Mouse (Mus musculus) testis, postnatal 10 days (tissue): ENCODE measurements around the gene Ceacam16.

ENCODE experiments used
- DNase-seq: peaks from one replicate; pipeline ENCODE4 v3.0.0; 2021; ENCODE audit warnings: low spot score

Gene Ceacam16

GRCm38 (mm10) chr7:19816224-19816771, 44.8 kb downstream of the Ceacam16 start:
- DNase-seq: peak; percentile 91

- DNase-seq: no peak
These were observed 45.5 kb downstream of the Ceacam16 start for GRCm38 (mm10) chr7:19815296-19816223.

GRCm38 (mm10) chr7:19813579-19814122, 47.4 kb downstream of the Ceacam16 start:
- no peak for DNase-seq

- no peak for DNase-seq
These were observed 47.9 kb downstream of the Ceacam16 start for GRCm38 (mm10) chr7:19813161-19813560.

GRCm38 (mm10) chr7:19811114-19811513, 50.0 kb downstream of the Ceacam16 start:
- peak; percentile 80 for DNase-seq

- DNase-seq: no peak
These were observed 51.7 kb downstream of the Ceacam16 start for GRCm38 (mm10) chr7:19809369-19809768.

GRCm38 (mm10) chr7:19806356-19806969, 54.6 kb downstream of the Ceacam16 start:
- no peak for DNase-seq

- DNase-seq: peak; percentile 90
These were observed 58.1 kb downstream of the Ceacam16 start for GRCm38 (mm10) chr7:19802995-19803394.
